Mouse (Mus musculus): ENCODE measurements around the gene Iqch. TPM values are rescaled to one million over a fixed set of nuclear protein-coding genes. Genes with fewer than 3 reads are reported as not detected.

Iqch gene
- polyA plus RNA-seq, 1 experiment, result not detected

DNA sequence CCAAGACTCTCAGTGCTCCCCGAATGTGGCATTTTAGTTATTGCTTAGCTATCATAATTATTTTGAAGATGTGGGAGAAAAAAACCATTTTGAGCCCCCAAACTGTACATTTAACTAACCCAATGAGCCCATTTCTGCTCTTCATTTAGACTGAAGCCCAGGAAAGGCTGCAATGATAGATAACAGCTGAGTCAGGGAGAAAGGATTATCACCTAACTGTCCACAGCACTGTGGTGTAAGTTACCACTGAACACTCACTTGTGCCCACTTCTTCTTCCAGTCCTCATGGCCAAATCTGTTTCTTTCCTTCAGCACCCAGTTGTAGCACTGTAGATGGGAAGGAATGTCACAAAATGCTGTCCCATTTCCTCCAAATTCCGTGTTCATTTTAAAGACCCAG lies 106.5 kb downstream of the Iqch start:
- H3K4me3 ChIP-seq (replicated peaks), result no peak overlapping the region
- no peaks in the 10 kb centered on the region for H3K36me3 ChIP-seq (ENCODE audit: control insufficient read depth)
- H3K4me1 ChIP-seq (ENCODE audit: control insufficient read depth), result peaks cover 18% of the 10 kb centered on the region
- no peaks in the 10 kb centered on the region for H3K9me3 ChIP-seq (ENCODE audit: control insufficient read depth, low read length)
- TF ChIP-seq TAL1 (IDR thresholded peaks at IDR 0.05; ENCODE audit: low read length), result no peak
- no peak for TF ChIP-seq GATA1 (IDR thresholded peaks at IDR 0.05; ENCODE audit: low read length)
- H3K27me3 ChIP-seq (ENCODE audit: control insufficient read depth), result no peaks in the 10 kb centered on the region

DNA sequence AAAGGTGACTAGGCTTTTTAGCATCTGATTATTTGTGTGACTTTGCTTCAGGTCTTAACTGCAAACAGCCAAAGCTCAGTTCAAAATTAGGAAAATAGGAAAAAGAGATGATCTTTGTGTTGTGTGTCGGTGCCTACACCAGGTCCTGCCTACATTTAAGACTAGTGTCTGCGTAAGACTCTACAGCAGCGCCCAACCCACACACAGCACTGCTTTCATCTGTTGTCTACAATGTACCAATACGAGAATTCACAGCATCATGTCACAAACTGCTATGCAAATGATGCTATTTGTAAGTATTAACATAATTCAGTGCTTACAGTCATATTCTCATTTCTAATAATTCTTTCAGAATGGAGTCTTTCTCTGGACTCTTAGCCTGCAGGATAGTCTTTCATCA lies 108.5 kb downstream of the Iqch start:
- H3K27me3 ChIP-seq (ENCODE audit: control insufficient read depth), result no peaks in the 10 kb centered on the region
- TF ChIP-seq TAL1 (IDR thresholded peaks at IDR 0.05; ENCODE audit: low read length) (no peak), GATA1 (IDR thresholded peaks at IDR 0.05; ENCODE audit: low read length) (no peak)

GRCm38 (mm10) chr9:63492291-63492690 lies 110.0 kb downstream of the Iqch start:
- Histone ChIP-seq H3K36me3 (ENCODE audit: control insufficient read depth) (no peaks in the 10 kb centered on the region), H3K27me3 (ENCODE audit: control insufficient read depth) (no peaks in the 10 kb centered on the region), H3K4me1 (ENCODE audit: control insufficient read depth) (peaks cover 18% of the 10 kb centered on the region), H3K4me3 (replicated peaks) (no peak overlapping the region), H3K9me3 (ENCODE audit: control insufficient read depth, low read length) (no peaks in the 10 kb centered on the region)
- TF ChIP-seq TAL1 (IDR thresholded peaks at IDR 0.05; ENCODE audit: low read length) (no peak), GATA1 (IDR thresholded peaks at IDR 0.05; ENCODE audit: low read length) (no peak)

More for the DNA sequence above, 108.5 kb downstream of the Iqch start:
- Histone ChIP-seq H3K9me3 (ENCODE audit: control insufficient read depth, low read length) (no peaks in the 10 kb centered on the region), H3K36me3 (ENCODE audit: control insufficient read depth) (no peaks in the 10 kb centered on the region), H3K4me3 (replicated peaks) (no peak overlapping the region), H3K4me1 (ENCODE audit: control insufficient read depth) (peaks cover 18% of the 10 kb centered on the region)

DNA sequence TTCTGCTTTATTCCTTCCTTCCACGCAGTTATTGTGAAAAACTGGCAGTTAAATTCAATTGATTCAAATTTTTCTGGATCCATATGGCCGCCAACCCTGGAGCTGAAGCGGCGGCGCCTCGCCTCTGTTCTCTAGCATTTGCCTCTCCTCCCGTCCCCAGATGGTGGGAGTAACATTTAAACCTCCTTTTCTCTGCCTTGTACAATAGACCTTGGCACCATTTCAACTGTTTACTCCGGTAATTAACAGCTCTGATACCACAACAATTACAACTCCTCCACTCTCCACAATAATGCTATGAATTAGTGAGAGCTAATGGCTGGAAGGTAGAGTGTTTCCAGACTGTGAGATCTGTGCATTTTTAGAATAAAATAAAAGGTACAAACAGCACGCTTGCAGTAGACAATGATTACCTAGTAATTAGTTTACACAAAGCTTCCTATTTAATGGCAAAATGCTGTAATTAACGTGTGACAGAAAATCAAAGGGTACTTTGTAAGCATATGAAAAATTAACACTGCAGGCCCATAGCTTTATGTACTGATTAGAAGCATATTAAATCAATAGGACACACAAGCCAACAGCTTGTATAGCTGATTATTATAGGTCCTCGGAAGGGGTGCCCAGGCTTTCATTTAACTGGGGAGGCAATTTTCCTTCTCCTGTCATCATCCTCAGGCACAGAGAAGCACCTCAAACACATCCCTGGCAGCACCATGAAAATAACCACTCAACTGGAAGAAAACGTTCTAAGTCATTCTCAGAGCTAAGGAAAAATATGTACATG lies 111.6 kb downstream of the Iqch start:
- TF ChIP-seq TAL1 (IDR thresholded peaks at IDR 0.05; ENCODE audit: low read length) (no peak), GATA1 (IDR thresholded peaks at IDR 0.05; ENCODE audit: low read length) (no peak)
- peaks cover 14% of the 10 kb centered on the region for H3K4me1 ChIP-seq (ENCODE audit: control insufficient read depth)
- no peak overlapping the region for H3K4me3 ChIP-seq (replicated peaks)
- H3K36me3 ChIP-seq (ENCODE audit: control insufficient read depth), result no peaks in the 10 kb centered on the region
- H3K27me3 ChIP-seq (ENCODE audit: control insufficient read depth), result no peaks in the 10 kb centered on the region
- no peaks in the 10 kb centered on the region for H3K9me3 ChIP-seq (ENCODE audit: control insufficient read depth, low read length)

DNA sequence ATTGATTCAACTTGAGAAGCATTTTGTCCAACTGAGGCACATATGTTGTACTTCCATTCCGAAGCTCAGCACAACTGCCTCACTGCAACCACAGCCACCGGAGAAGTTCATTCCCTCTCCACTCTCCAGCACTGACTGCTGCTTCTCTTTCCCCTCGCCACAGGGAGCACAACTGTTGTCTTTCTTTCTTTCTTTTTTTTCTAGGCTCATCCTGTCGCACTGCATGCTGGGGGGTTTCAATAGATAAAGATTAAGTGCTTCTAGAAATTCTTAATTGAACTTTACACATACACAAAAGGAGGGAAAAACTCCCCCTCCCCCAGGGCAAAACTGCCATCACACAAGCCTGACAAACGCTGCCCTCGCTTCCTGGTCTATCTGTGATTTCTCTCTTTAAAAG lies 113.1 kb downstream of the Iqch start:
- TF ChIP-seq TAL1 (IDR thresholded peaks at IDR 0.05; ENCODE audit: low read length) (no peak), GATA1 (IDR thresholded peaks at IDR 0.05; ENCODE audit: low read length) (no peak)
- H3K9me3 ChIP-seq (ENCODE audit: control insufficient read depth, low read length), result no peaks in the 10 kb centered on the region
- H3K36me3 ChIP-seq (ENCODE audit: control insufficient read depth), result no peaks in the 10 kb centered on the region
- peaks cover 11% of the 10 kb centered on the region for H3K4me1 ChIP-seq (ENCODE audit: control insufficient read depth)
- H3K27me3 ChIP-seq (ENCODE audit: control insufficient read depth), result no peaks in the 10 kb centered on the region
- no peak overlapping the region for H3K4me3 ChIP-seq (replicated peaks)

DNA sequence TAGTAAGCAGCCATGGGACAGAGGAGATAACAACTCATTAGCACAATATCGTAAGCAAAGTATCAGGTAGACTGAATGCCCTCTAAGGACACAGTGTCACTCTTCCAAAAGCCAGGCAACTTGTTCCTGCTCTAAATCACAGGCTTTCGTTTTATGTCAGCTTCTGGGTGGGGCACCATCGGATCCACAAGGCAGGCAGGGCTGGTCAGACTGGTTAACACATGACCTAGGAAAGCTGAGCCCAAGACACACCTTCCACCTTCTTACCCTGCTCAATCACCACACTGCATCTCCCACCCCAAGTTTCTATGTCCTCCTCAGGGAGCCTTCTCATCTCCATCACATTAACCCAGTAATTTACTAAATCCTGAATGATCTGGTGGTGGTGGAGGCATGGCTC lies 136.7 kb downstream of the Iqch start:
- Histone ChIP-seq H3K27me3 (ENCODE audit: control insufficient read depth) (no peaks in the 10 kb centered on the region), H3K4me1 (ENCODE audit: control insufficient read depth) (no peaks in the 10 kb centered on the region), H3K9me3 (ENCODE audit: control insufficient read depth, low read length) (no peaks in the 10 kb centered on the region), H3K4me3 (replicated peaks) (no peak overlapping the region), H3K36me3 (ENCODE audit: control insufficient read depth) (no peaks in the 10 kb centered on the region)
- TF ChIP-seq TAL1 (IDR thresholded peaks at IDR 0.05; ENCODE audit: low read length), result no peak
- TF ChIP-seq GATA1 (IDR thresholded peaks at IDR 0.05; ENCODE audit: low read length), result no peak

GRCm38 (mm10) chr9:63462296-63462695 lies 140.0 kb downstream of the Iqch start:
- Histone ChIP-seq H3K4me3 (replicated peaks) (no peak overlapping the region), H3K36me3 (ENCODE audit: control insufficient read depth) (no peaks in the 10 kb centered on the region), H3K4me1 (ENCODE audit: control insufficient read depth) (no peaks in the 10 kb centered on the region), H3K27me3 (ENCODE audit: control insufficient read depth) (no peaks in the 10 kb centered on the region), H3K9me3 (ENCODE audit: control insufficient read depth, low read length) (no peaks in the 10 kb centered on the region)
- TF ChIP-seq GATA1 (IDR thresholded peaks at IDR 0.05; ENCODE audit: low read length) (no peak), TAL1 (IDR thresholded peaks at IDR 0.05; ENCODE audit: low read length) (no peak)

DNA sequence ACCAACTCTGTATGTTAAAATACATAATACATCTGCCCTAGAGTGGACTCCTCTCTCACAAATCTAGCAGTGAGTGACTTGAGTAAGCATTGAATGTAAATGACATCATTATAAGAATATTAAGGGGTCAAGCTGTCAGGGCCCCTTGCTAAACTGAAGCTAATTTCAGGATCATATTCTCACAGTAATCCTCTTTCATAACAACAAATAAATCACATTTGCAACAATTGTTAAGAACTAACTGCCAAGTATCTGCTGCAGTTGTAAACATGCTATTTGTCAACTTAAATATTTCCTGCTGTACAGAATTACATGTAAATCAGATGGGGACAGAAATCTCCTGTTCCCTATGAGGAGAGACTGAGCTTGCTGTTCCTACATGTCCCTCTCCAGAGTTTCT lies 145.9 kb downstream of the Iqch start:
- H3K27me3 ChIP-seq (ENCODE audit: control insufficient read depth), result no peaks in the 10 kb centered on the region
- no peaks in the 10 kb centered on the region for H3K9me3 ChIP-seq (ENCODE audit: control insufficient read depth, low read length)
- H3K36me3 ChIP-seq (ENCODE audit: control insufficient read depth), result no peaks in the 10 kb centered on the region
- H3K4me1 ChIP-seq (ENCODE audit: control insufficient read depth), result no peaks in the 10 kb centered on the region
- no peak overlapping the region for H3K4me3 ChIP-seq (replicated peaks)
- TF ChIP-seq TAL1 (IDR thresholded peaks at IDR 0.05; ENCODE audit: low read length) (no peak), GATA1 (IDR thresholded peaks at IDR 0.05; ENCODE audit: low read length) (no peak)

DNA sequence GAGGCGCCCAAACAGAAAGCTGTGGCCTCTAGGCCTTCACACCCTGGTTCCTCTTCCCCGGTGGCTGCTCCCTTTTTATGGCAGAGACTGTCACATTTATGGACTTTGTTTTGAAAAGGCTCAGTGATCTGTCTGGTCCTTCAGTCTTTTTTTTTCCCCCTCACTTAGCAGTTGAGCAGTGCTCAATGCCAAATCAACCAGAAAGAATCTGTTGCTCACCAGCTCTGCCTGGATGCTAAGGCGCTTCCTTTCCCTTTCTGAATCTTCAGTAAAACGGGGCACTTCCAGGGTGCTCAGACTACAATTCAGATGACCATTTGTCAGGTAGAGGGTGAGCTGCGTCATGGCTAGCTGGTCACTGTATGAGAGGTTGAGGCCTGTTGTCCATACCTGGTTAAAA lies 148.0 kb downstream of the Iqch start:
- H3K27me3 ChIP-seq (ENCODE audit: control insufficient read depth), result no peaks in the 10 kb centered on the region
- no peak for TF ChIP-seq GATA1 (IDR thresholded peaks at IDR 0.05; ENCODE audit: low read length)
- TF ChIP-seq TAL1 (IDR thresholded peaks at IDR 0.05; ENCODE audit: low read length), result no peak
- H3K9me3 ChIP-seq (ENCODE audit: control insufficient read depth, low read length), result no peaks in the 10 kb centered on the region
- no peaks in the 10 kb centered on the region for H3K4me1 ChIP-seq (ENCODE audit: control insufficient read depth)
- H3K36me3 ChIP-seq (ENCODE audit: control insufficient read depth), result no peaks in the 10 kb centered on the region
- no peak overlapping the region for H3K4me3 ChIP-seq (replicated peaks)

All from erythroblast, embryonic 14.5 days (primary cell).